Mouse (Mus musculus) liver, embryonic 13.5 days (tissue): Measurements from ENCODE around the gene Armc7. TPM values are rescaled to one million over a fixed set of nuclear protein-coding genes. Genes with fewer than 3 reads are reported as not detected.

Source experiments
- ATAC-seq: fragments of 200-750 bp; cut with Nextera tagmentation; 2 replicates; pipeline ENCODE4 v1.8.0; 2017; ENCODE audit warnings: low read depth, mild to moderate bottlenecking, moderate number of reproducible peaks, moderate library complexity
- DNase-seq: peaks from one replicate; pipeline ENCODE4 v3.0.0; 2022
- H3K27ac ChIP-seq: fragments of 300-500 bp; sonication (generic); 2 replicates; pipeline ENCODE4 v1.5.1; 2015; ENCODE audit warnings: moderate library complexity, mild to moderate bottlenecking, inconsistent platforms
- H3K27me3 ChIP-seq: fragments of 300-500 bp; sonication (generic); 2 replicates; pipeline ENCODE4 v1.6.1; 2015; ENCODE audit warnings: mild to moderate bottlenecking, inconsistent platforms
- H3K36me3 ChIP-seq: fragments of 300-500 bp; sonication (generic); 2 replicates; pipeline ENCODE4 v1.6.1; 2015; ENCODE audit warnings: mild to moderate bottlenecking, inconsistent platforms
- H3K4me1 ChIP-seq: fragments of 300-500 bp; sonication (generic); replicated peaks from 2 replicates; pipeline ENCODE4 v1.6.1; 2015; ENCODE audit warnings: inconsistent platforms
- H3K4me2 ChIP-seq: fragments of 300-500 bp; sonication (generic); 2 replicates; pipeline ENCODE4 v1.6.1; 2015; ENCODE audit warnings: inconsistent platforms, mild to moderate bottlenecking, moderate library complexity
- H3K4me3 ChIP-seq: fragments of 300-500 bp; sonication (generic); replicated peaks from 2 replicates; pipeline ENCODE4 v1.5.1; 2015; ENCODE audit warnings: mild to moderate bottlenecking, inconsistent platforms
- H3K9ac ChIP-seq: fragments of 300-500 bp; sonication (generic); 2 replicates; pipeline ENCODE4 v1.6.1; 2015; ENCODE audit warnings: mild to moderate bottlenecking, inconsistent platforms
- H3K9me3 ChIP-seq: fragments of 300-500 bp; sonication (generic); replicated peaks from 2 replicates; pipeline ENCODE4 v1.6.1; 2016; ENCODE audit warnings: inconsistent platforms
- WGBS: fragments of 180-500 bp; shearing (Covaris S2); methylation state at CpG from one replicate; pipeline ENCODE4 v1.1.7; 2015; ENCODE audit not compliant: insufficient replicate concordance; 5-methylcytosine and 5-hydroxymethylcytosine counted together
- microRNA-seq: library from miRNA; unstranded; fragments of <30 nt; microRNA quantifications from one replicate; pipeline ENCODE4, GENCODE M21; 2016
- polyA plus RNA-seq: library from polyadenylated mRNA; unstranded; fragments of >200 nt; fragmentation: Nextera tagmentation; extraction: Ambion mirVana; gene quantifications from 2 replicates; pipeline ENCODE4 v1.2.1, GENCODE M21; 2015

Armc7 gene
- polyA plus RNA-seq, 1 experiment from 2014 or later = 3.2 TPM

- no peak for DNase-seq
- Histone ChIP-seq H3K9me3 (no peaks in the 10 kb centered on the region), H3K27me3 (no peaks in the 10 kb centered on the region), H3K4me3 (peak overlapping the region; percentile 97), H3K4me1 (peaks cover 48% of the 10 kb centered on the region), H3K4me2 (peak overlapping the region; percentile 88), H3K9ac (peak overlapping the region; percentile 99), H3K27ac (peak overlapping the region; percentile 99), H3K36me3 (peaks cover 42% of the 10 kb centered on the region)
- ATAC-seq = no peak
- WGBS = 6% methylated on average over 11 of the region's 11 CpGs
These were observed 59.4 kb downstream of the Armc7 start for GRCm38 (mm10) chr11:115534759-115535371.

- Histone ChIP-seq H3K27ac (peak overlapping the region; percentile 99), H3K9me3 (no peaks in the 10 kb centered on the region), H3K27me3 (no peaks in the 10 kb centered on the region), H3K4me2 (peak overlapping the region; percentile 88), H3K4me1 (peaks cover 48% of the 10 kb centered on the region), H3K36me3 (peaks cover 36% of the 10 kb centered on the region), H3K4me3 (peak overlapping the region; percentile 97), H3K9ac (peak overlapping the region; percentile 99)
- WGBS = under 1% methylated on average over 81 of the region's 84 CpGs
- peak; percentile 75 for ATAC-seq
- DNase-seq = peak; percentile 44
These were observed 60.1 kb downstream of the Armc7 start for GRCm38 (mm10) chr11:115535401-115536037.

DNA sequence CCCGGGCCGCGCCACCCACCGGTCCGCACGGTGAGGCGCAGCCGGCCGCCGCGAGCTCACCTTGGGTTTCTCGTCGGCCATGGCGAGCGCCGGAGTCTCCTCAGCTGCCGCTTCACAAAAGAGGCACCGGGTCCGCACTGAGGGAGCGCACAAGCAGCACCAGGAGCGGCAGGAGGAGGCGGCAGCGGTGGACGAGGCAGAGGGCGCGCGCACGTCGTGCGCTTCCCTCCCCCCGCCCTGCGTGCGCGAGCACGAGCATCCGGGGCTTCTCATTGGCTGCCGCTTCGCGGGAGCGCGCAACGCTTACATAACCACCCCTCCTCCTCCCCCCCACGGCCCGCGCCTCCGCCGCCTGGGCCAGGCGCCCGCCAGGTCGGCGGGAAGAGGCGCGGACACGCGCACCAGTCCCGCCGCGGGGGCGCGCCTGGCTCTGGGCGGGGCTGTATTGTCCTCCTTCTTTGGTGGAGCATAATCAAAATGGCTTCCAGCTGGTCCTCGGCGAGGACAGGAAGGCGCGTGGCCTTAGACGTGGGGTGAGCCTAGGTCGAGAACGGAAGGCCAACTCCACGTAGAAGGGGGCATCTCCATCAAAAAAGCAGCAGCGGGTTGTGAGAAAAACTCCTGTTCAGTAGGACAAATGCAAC is 60.7 kb downstream of the Armc7 start, which contains the start of gene Sumo2:
Gene Sumo2, minus strand, starts transcription at position 239 of the 644 bp plus-strand sequence.
- 1% methylated on average over 70 of the region's 70 CpGs for WGBS
- peaks cover 33% of the 10 kb centered on the region for H3K36me3 ChIP-seq
- no peaks in the 10 kb centered on the region for H3K27me3 ChIP-seq
- peak within 1 kb of the TSS; percentile 97 for H3K4me3 ChIP-seq
- DNase-seq (peak; percentile 96), ATAC-seq (peak; percentile 86)
- peaks cover 48% of the 10 kb centered on the region for H3K4me1 ChIP-seq
- peak within 1 kb of the TSS; percentile 88 for H3K4me2 ChIP-seq
- peak within 1 kb of the TSS; percentile 99 for H3K9ac ChIP-seq
- H3K9me3 ChIP-seq = no peaks in the 10 kb centered on the region
- H3K27ac ChIP-seq = peak within 1 kb of the TSS; percentile 99

DNA sequence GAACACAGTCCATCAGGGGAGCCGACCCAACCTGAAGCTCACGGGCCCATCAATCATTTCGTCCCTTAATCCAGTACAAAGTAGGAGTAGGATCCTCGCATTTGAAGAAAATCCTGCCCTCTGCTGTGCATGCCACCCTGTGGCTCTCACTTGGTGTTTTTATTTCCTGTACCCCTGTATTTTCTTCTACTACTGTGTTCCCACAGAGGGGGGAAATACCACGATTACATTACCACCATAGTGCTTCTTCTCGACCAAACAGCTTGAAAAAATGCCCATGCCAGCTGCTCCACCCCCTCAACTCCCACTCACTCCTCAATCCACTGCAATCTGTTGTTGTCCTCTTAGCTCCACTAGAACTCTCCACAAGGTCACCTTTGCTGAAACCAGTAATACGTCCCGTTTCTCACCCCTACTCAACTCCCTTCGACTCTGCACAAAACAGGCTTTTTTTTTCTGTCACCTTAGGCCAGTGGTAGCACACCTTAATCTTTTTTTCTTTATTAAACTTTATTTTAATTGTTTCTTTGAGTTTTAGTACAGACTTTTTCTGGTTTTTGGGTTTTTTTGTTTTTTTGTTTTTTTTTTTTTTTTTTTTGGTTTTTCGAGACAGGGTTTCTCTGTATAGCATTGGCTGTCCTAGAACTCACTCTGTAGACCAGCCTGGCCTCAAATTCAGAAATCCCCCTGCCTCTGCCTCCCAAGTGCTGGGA is 61.5 kb downstream of the Armc7 start:
- DNase-seq = no peak
- Histone ChIP-seq H3K36me3 (peaks cover 24% of the 10 kb centered on the region), H3K9ac (peak overlapping the region; percentile 49; the same call in 1 of the 2 replicates)

GRCm38 (mm10) chr11:115538045-115538444 is 62.6 kb downstream of the Armc7 start:
- Histone ChIP-seq H3K4me3 (no peak overlapping the region), H3K4me1 (peaks cover 41% of the 10 kb centered on the region), H3K27ac (no peak overlapping the region), H3K4me2 (no peak overlapping the region), H3K9me3 (no peaks in the 10 kb centered on the region), H3K36me3 (peaks cover 14% of the 10 kb centered on the region), H3K27me3 (peaks cover 3% of the 10 kb centered on the region), H3K9ac (no peak overlapping the region)
- ATAC-seq (no peak), DNase-seq (no peak)
- WGBS = 24% methylated on average over 2 of the region's 2 CpGs

More for the DNA sequence above, 61.5 kb downstream of the Armc7 start:
- 84% methylated on average over 10 of the region's 10 CpGs for WGBS
- no peak for ATAC-seq
- peak overlapping the region; percentile 99 for H3K27ac ChIP-seq
- H3K9me3 ChIP-seq = no peaks in the 10 kb centered on the region
- H3K4me1 ChIP-seq = peaks cover 48% of the 10 kb centered on the region
- H3K27me3 ChIP-seq = no peaks in the 10 kb centered on the region
- H3K4me3 ChIP-seq = peak overlapping the region; percentile 97
- peak overlapping the region; percentile 88 for H3K4me2 ChIP-seq

Small RNAs within 50 kb of the gene (microRNA-seq; reads per million reads assigned to microRNA genes)
- not detected for gene Mir3968

Other genes starting within 250 kb of the Armc7 start
- 0.06 and 0.12 TPM in 2 replicates for gene Grin2c, start 208.4 kb upstream of the Armc7 start, polyA plus RNA-seq
- gene Fdxr, start 198.6 kb upstream of the Armc7 start, polyA plus RNA-seq = 16.3 and 18.2 TPM in 2 replicates
- 2.0 and 2.2 TPM in 2 replicates for gene Fads6, start 178.0 kb upstream of the Armc7 start, polyA plus RNA-seq
- gene Otop2, start 168.5 kb upstream of the Armc7 start, polyA plus RNA-seq = not detected in 2 replicates
- 0.07 and 0.14 TPM in 2 replicates for gene Ush1g, start 153.6 kb upstream of the Armc7 start, polyA plus RNA-seq
- not detected in 2 replicates for gene Otop3, start 140.9 kb upstream of the Armc7 start, polyA plus RNA-seq
- 1.1 and 1.2 TPM in 2 replicates for gene Hid1, start 107.9 kb upstream of the Armc7 start, polyA plus RNA-seq
- gene Cdr2l, start 93.8 kb upstream of the Armc7 start, polyA plus RNA-seq = 1.5 and 1.7 TPM in 2 replicates
- 103 and 104 TPM in 2 replicates for gene Mrpl58, start 71.9 kb upstream of the Armc7 start, polyA plus RNA-seq
- 633 and 650 TPM in 2 replicates for gene Atp5h, start 55.7 kb upstream of the Armc7 start, polyA plus RNA-seq
- 2.5 and 4.1 TPM in 2 replicates for gene Kctd2, start 55.5 kb upstream of the Armc7 start, polyA plus RNA-seq
- 0.16 and 0.27 TPM in 2 replicates for gene Trim80, start 35.1 kb upstream of the Armc7 start, polyA plus RNA-seq
- gene Slc16a5, start 13.2 kb upstream of the Armc7 start, polyA plus RNA-seq = 0.06 TPM in 1 of 2 replicates, not detected in the other
- 60.8 and 64.6 TPM in 2 replicates for gene Nt5c, start 16.2 kb downstream of the Armc7 start, polyA plus RNA-seq
- 292 and 314 TPM in 2 replicates for gene Jpt1, start 38.7 kb downstream of the Armc7 start, polyA plus RNA-seq
- 532 and 597 TPM in 2 replicates for gene Sumo2, start 60.6 kb downstream of the Armc7 start, polyA plus RNA-seq
- gene Nup85, start 88.8 kb downstream of the Armc7 start, polyA plus RNA-seq = 158 and 175 TPM in 2 replicates
- 71.5 and 77.4 TPM in 2 replicates for gene Mrps7, start 128.3 kb downstream of the Armc7 start, polyA plus RNA-seq
- gene Gga3, start 128.4 kb downstream of the Armc7 start, polyA plus RNA-seq = 8.5 and 10.5 TPM in 2 replicates
- gene Mif4gd, start 137.3 kb downstream of the Armc7 start, polyA plus RNA-seq = 26.8 and 30.3 TPM in 2 replicates
- gene Slc25a19, start 152.6 kb downstream of the Armc7 start, polyA plus RNA-seq = 12.2 and 15.8 TPM in 2 replicates
- 56.7 and 63.5 TPM in 2 replicates for gene Grb2, start 232.9 kb downstream of the Armc7 start, polyA plus RNA-seq